Mouse (Mus musculus) cerebellum, postnatal 14 days (tissue): ENCODE measurements around the gene Bhlhe40.
A peak's percentile ranks its signal among the peaks of the same experiment; 100 is the strongest.

ENCODE experiments used
- DNase-seq, 2 experiments: peaks; one replicate each; pipeline ENCODE4 v3.0.0; 2021; ENCODE audit warnings: mixed read lengths in 2 of 2

Bhlhe40 gene

DNA sequence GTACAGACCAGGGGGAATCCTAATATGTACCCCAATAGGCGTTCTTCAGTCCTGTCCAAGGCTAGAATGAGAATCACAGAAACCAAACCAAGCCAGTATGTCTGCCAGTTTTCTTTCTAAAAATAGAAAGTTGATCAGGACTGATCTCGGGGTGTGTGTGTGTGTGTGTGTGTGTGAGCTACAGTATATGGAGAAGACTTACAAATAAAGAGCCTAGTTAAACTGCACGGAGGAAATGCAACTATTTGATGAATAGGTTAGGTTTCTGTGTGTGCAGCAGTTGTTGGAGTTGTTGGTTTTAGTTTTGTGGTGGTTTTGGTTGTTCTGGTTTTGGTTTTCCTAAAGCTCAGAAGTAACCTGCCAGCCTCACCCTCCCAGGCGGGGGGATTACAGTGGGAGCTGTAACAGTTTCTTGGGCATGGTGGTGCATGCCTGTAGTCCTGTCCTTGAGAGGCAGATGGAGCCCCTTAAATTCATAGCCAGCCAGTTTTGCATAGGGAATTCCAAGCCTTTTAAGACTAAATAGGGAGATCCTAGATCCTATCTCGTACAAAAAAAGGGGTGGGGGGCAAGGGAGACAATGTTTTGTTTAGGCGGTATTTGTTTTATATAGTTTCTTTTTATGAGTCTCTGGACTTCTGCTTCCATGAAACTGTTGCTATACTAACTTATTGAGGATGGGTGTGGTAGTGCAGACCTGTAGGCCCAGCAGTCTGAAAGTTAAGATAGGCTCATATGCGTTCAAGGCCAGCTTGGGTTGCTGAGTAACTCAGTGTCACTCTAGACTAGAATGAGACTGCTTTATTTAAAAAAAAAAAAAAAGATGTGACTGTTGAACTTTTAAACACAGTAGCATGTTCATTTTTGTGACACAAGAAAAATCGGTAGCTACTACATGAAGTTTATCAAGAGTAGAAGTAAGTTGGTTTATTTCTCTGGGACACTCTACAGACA lies 3.1 kb downstream of the Bhlhe40 start:
- peak in 1 of 2 experiments; percentile 14 for DNase-seq

DNA sequence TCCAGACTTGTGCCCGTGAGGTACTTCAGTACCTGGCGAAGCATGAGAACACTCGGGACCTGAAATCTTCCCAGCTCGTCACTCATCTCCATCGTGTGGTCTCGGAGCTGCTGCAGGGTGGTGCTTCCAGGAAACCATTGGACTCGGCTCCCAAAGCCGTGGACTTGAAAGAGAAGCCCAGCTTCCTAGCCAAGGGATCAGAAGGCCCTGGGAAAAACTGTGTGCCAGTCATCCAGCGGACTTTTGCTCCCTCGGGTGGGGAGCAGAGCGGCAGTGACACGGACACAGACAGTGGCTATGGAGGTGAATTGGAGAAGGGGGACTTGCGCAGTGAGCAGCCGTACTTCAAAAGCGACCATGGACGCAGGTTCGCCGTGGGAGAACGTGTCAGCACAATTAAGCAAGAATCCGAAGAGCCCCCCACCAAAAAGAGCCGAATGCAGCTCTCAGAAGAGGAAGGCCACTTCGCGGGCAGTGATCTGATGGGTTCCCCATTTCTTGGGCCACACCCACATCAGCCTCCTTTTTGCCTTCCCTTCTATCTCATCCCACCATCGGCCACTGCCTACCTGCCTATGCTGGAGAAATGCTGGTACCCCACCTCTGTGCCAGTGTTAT lies 4.2 kb downstream of the Bhlhe40 start:
- no peak for DNase-seq

- DNase-seq: no peak
These were observed 5.2 kb downstream of the Bhlhe40 start for GRCm38 (mm10) chr6:108665587-108665986.

DNA sequence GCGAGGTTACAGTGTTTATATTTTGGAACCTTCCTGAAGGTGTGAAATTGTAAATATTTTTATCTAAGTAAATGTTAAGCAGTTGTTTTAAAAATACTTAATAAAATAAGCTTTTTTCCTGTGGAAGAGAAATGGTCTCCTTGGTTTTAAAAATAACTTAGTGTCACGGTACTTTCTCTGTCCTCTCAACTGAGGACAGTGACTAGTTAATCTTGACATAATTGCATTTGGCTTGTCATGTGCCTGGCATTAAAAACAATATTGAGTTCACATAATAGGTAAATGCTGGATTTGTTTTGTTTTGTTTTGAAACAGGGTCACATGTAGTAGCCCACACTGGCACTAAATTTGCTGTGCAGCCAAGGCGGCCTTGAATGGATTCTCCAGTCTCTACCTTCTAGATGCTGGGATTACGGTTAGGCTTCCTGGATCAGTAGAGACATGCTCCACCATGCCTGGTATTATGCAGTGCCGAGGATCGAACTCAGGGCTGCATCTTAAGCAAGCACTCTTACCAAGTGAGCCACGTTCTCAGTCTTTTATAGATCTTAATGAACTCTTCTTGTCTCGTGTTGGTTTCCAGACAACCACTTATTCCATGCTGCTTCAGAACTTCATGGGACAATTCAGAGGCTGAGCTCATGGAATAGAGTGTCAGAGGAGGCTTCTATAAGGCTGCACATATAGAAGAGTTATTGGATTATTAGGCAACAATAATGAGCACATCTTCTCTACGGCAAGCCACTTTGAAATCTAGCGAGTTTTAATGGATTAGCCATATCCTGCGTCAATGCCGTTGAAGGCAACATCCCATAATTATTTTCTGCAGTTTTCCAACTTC lies 6.4 kb downstream of the Bhlhe40 start:
- DNase-seq: no peak

DNA sequence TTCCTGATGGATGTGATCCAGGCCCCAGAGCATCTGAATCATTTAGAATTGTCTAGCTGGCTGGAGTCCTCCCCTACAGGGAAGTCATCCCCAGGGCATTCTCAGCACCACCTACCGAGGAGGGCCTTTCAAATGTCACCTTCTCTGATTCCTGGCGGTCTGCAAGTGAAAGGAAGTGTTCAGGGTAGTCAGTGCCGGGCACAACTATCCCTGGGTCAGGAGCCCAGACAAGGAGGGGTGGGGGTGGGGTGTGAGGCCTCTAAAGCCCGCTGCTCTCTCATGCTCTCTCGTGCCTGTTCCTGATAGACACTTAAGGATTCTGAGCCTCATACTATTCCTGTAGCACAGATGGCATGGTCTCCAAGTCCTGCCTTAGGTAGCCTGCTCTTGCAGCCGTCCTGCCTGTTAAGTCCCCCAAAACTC lies 7.2 kb downstream of the Bhlhe40 start:
- peak in 1 of 2 experiments; percentile 18 for DNase-seq

- DNase-seq: peak; percentile 92 to 96
These were observed 7.9 kb downstream of the Bhlhe40 start for GRCm38 (mm10) chr6:108668321-108668786.

DNA sequence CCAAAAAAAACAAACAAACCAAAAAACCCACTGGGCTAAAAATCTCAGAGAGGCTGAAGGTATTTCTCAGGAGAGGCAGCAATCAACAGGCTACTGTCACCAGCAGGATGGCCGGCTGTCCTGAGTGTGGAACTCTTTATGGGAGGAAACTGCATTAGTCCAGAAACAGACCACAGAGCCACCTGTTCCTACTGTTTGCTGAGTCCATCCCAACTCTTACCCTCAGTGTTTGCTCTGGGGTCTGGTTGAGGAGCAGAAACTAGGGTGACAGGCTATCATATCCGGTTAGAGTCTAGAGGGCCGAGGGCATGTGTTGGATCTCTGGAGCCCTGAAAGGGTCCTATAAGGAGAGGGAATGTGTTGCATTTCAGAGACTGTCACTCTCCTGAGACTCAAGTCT lies 9.8 kb downstream of the Bhlhe40 start:
- DNase-seq: no peak

GRCm38 (mm10) chr6:108670821-108671220 lies 10.4 kb downstream of the Bhlhe40 start:
- DNase-seq: no peak

DNA sequence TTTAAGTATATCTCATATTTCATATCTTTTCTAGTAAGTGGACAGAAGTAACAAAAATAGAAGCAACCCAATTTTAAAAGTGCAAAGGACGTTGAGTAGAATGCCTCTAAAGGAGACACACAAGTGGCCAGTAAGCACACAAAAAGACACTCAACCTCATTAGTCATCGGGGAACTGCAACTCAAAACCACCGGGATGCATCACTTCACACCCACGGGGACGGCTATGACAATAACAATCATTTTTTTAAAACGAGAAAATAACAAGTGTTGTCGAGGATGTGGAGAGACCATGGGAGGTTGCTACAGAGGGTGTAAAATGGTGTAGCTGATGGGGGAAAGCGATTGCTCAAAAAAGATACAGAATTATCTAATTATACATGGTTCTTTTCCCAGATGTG lies 11.7 kb downstream of the Bhlhe40 start:
- DNase-seq: no peak

DNA sequence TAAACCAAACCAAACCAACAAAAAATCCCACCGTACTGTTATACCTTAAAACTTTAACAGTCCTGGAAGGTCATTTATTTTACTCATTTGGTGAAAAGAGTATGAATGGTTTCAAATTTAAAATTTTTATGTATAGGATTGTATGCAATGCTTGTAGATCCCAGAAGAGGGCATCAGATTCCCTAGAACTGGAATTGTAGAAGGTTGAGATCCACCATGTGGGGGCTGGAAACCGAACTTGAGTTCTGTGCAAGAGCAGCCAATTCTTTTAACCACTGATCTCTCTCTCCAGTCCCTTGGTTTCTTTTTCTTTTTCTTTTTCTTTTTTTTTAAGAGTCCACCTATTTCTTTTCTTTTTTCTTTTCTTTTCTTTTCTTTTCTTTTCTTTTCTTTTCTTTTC lies 13.8 kb downstream of the Bhlhe40 start:
- no peak for DNase-seq

DNA sequence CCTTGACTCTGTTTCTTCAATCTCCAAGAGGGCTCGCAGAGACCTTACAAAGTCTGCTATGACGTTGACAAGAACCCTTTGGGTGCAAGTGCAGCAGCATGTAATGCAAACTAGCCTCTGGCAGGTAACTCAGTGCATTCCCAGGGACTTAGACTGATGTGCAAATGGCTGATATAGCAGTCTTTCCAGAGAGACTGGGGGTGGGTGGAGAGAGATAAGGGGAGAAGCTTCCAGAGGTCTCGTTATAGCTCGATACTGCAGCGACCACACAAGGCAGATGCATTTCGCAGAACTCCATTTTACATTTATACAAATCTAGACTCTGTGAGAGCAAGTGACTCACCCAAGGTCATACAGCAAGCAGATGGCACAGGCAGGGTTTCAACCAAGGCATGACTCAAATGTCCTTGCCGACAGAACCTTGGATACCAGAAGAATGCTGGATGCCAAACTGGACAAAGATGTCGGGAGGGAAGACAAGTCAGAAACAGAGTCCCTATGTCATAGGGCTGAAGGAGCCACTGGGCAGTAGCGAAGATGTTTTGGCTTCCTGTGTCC lies 16.4 kb downstream of the Bhlhe40 start:
- no peak for DNase-seq

- no peak for DNase-seq
These were observed 17.3 kb downstream of the Bhlhe40 start for GRCm38 (mm10) chr6:108677697-108678096.

DNA sequence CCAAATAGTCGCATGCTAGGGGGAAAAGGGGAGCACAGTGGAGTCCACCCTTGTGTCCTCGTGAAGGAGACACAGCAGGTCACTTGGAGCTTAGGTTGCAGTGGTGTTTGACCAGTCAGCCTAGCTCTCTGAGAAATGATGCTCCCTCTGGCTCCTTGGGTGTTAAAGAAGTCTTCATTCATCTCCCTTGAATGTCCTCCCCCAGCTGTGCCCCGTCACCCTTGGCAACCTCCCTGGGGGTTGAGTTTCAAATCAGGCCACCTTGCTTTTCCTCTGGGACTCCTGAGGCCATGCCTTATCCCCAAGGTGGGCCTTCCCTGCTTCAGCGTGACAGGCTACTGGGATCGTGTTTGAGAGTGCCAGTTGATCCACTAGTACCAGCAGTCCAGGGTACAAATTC lies 17.8 kb downstream of the Bhlhe40 start:
- no peak for DNase-seq

GRCm38 (mm10) chr6:108680503-108680902 lies 20.1 kb downstream of the Bhlhe40 start:
- DNase-seq: no peak

DNA sequence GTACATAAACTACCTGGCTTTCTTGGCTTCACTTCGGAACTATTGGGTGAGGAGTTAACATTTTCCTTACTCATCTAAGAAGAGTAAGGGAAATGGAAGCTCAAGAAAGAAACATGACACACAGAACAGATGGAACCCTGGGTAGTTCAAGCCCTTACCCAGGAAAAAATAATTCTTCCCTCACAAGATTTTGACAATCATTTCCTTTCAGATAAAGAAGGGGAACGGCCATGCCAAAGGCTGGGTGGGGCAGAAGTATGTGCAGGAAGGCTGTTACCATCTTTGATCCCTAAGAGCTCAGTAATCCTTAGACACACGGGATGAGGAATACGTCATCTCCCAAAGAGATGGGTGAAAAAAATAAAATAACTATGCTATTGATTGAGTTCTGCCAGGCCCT lies 20.7 kb downstream of the Bhlhe40 start:
- DNase-seq: no peak

GRCm38 (mm10) chr6:108683140-108683539 lies 22.7 kb downstream of the Bhlhe40 start:
- no peak for DNase-seq

GRCm38 (mm10) chr6:108684430-108684829 lies 24.0 kb downstream of the Bhlhe40 start:
- no peak for DNase-seq

DNA sequence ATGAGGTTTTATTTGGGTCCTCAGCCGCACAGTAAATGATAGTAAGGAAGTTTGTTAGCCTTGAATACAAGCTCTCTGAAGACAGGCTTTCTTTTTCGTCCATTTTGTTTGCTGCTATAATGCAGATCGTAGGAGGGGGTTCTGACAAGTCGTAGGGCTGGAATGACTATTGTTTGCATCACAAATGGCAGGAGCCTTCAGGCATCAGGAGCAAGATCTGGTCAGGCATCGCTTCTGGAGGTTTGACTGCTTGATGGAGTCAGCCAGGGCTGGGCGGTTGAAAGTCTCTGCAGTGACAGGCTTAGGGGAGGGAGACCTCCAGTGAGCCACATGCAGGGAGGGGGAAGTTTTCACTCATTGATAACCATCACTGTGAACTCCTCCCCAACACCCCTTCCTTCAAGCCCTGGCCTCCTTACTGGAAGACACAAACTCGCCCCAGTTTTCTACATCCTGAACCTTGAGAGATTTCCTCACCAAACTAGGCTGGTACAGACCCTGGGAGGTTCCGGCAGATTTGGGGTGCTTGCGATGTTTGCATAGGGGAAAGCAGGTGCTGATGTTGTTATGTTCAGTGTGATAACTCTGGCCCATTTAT lies 25.4 kb downstream of the Bhlhe40 start:
- DNase-seq: no peak

GRCm38 (mm10) chr6:108686930-108687329 lies 26.5 kb downstream of the Bhlhe40 start:
- no peak for DNase-seq

DNA sequence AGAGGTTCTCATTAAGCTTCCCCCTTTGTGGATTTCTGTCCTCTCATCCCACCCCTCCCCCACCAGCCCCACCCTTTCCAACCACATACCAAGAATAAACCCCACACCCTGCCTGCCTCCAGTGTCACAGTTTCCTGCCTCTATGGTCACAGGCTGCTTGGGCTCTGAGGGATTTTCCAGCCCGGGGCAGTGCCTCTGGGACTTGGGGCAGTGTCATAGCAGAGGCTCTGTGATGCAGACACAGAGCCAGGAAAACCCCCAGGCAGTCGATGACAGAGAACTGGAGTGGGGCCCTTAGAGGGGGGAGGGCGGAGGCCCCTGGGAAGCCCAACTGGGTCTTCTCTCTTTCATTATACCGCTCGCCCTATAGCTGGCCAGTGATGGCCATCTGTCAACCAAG lies 27.9 kb downstream of the Bhlhe40 start:
- no peak for DNase-seq

- DNase-seq: no peak
These were observed 32.6 kb downstream of the Bhlhe40 start for GRCm38 (mm10) chr6:108692986-108693385.
